Mouse (Mus musculus) brain, embryonic 14.5 days (tissue): ENCODE results near the gene Pkn1. TPM values are rescaled to one million over a fixed set of nuclear protein-coding genes. Genes with fewer than 3 reads are reported as not detected.

Source experiments
- DNase-seq: peaks from one replicate; pipeline ENCODE4 v3.0.0-alpha.2; 2011; ENCODE audit warnings: low read depth
- CTCF ChIP-seq: fragments of 200-500 bp; IDR thresholded peaks from 2 replicates; pipeline ENCODE4 v1.5.1; 2012; ENCODE audit warnings: inconsistent platforms, mild to moderate bottlenecking, moderate library complexity, borderline replicate concordance; ENCODE audit not compliant: insufficient read depth, insufficient read length; ENCODE audit errors: extremely low read depth
- POLR2A ChIP-seq: fragments of 200-500 bp; IDR thresholded peaks from 2 replicates; pipeline ENCODE4 v1.6.1; 2012; ENCODE audit warnings: mild to moderate bottlenecking, inconsistent platforms, borderline replicate concordance; ENCODE audit not compliant: poor library complexity, insufficient read depth, insufficient read length, severe bottlenecking; ENCODE audit errors: extremely low read depth
- polyA plus RNA-seq: library from polyadenylated mRNA; depleted of rRNA; stranded (reverse); fragments of >200 nt; gene quantifications from 2 replicates; pipeline ENCODE4 v1.2.3, GENCODE M21; 2012

Pkn1 gene
- polyA plus RNA-seq, 1 experiment: 74.6 TPM

DNA sequence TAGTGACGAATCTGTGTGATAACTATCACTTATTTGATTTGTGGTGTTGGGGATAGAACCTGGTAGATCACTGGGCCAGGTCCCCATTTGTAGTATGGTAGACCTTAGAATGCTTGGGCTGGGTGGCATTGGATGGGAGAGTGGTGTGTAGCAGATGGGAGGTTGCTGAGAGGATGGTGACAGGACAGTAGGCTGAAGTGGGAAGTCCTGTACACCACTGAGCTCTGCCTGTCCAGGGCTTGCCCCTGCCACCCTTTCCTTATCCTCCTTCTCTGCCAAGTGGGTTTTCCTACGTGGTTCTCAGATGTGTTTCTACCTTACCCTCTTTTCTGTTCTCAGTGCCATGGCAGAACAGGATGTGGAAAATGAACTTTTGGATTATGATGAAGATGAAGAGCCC lies 20.1 kb upstream of the Pkn1 start:
- TF ChIP-seq CTCF (no peak), POLR2A (no peak)
- DNase-seq: no peak

DNA sequence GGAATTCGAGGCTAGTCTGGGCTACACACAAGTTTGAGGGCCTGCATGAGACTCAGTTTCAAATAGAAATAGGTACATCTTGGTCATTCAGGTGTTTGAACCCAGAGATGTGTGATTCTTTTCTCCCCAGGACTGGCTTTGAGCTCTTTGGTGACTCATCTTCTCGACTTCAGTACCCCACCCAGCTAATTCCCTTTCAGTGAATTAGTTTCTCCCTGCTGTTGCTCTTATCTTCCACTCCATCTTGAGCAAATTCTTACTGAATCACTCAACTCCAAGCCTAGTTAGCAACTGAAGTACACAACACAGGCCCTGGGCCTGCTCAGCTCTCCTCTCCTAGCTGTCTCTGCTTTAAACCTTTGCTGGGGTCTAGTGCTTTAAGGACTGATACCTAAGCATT lies 17.6 kb upstream of the Pkn1 start:
- TF ChIP-seq CTCF (no peak), POLR2A (no peak)
- DNase-seq: no peak

DNA sequence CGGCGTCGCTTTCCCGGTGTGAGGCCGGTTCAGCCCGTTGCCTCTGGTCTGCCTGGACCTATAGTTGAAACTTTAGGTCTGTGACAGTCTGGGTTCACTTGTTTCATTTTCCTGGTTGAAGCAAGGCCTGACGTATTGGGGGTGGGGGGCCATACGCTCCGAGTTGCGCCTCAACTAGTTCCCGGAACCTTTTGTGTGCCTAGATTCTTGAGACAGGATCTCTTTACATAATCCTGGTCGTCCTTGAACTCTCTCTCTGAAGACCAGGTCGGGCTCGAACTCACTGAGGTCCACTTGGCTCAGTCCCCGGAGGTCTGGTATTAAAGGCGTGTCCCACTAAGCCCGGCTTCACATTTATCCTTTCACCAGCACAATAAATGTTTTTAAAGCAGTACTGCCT lies 16.8 kb upstream of the Pkn1 start:
- no peak for DNase-seq
- no peak for TF ChIP-seq POLR2A
- no peak for TF ChIP-seq CTCF

DNA sequence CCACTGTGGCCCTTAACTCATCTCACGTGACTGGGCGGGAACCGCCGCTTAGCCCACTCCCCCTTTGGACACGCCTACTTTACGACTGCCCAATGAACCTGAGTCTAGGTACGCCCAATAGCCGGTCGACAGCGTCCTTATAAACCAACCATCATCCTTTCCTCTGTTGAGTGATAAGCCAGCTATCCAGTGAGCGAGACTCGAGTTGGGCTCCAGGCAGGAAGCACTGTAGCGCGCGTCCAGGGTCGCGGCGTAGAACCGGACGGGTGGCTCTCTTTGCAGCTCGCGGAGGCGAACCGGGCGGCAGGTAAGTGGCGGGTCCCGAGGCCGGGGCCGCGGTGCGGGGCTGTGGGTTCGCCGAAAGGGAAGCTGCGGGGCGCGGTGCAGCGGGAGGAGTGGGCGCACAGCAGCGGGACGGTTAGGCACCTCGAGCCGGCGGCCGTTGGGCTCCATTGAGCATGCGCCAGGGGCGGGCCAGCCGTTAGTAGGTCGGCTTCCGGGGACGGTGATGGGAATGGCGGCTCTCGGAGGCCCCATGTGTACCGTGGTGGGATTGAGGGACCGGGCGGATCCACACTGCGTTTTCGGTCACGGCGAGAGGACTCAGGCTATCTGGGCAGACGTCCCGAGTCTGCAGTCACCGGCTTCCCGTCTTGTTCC lies 16.2 kb upstream of the Pkn1 start, which contains the start of gene Ddx39:
Ddx39 (plus strand) TSS at position 147 of the 660 bp plus-strand sequence.
- DNase-seq: peak; percentile 99
- TF ChIP-seq POLR2A (peak; percentile 68), CTCF (no peak)

DNA sequence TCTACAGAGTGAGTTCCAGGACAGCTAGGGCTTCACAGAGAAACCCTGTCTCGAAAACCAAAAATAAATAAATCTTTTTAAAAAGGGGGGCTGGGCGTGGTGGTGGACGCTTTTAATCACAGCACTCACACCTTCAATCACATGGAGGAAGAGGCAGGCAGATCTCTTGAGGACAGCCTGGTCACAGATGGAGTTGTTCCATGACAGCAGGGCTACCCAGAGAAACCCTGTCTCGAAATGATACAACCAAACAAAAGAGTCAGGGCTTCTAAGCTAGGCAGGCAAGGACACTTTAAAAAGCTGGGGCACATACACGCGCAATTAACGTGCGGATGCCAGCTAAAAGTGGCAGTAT lies 15.7 kb upstream of the Pkn1 start:
- DNase-seq: no peak
- TF ChIP-seq CTCF (no peak), POLR2A (no peak)

DNA sequence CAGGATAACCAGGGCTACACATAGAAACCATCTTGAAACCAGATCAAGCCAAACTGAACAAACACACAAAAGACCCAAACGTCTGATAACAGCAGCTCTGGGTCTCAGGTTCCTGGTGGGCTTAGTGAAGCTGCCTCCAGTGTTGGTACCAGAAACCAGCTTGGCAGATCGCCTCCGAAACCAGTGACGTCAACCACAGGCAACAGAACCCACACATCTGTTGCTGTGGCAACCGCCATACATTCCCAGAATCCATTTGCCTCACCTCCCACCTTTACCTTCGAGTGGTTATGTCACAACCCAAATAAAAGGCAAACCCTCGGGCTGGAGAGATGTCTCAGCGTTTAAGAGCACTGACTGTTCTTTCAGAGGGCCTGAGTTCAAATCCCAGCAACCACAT lies 8.6 kb upstream of the Pkn1 start:
- no peak for TF ChIP-seq POLR2A
- no peak for TF ChIP-seq CTCF
- DNase-seq: no peak

DNA sequence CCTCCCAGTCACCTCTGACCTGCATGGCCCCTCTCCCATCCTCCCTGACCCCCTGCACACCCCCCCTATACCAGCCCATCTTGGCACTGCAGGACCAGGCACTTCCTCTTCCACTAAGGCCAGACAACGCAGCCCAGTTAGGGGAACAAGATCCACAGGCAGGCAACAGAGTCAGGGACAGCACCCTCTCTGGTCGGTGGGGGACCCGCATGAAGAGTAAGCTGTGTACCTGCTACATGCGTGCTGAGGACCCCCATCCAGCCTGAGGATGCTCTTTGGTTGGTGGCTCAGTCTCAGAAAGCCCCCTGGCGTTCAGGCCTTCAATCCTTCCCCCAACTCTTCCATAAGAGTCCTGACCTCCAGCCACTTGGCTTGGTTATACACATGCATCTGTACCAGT lies 7.4 kb upstream of the Pkn1 start:
- no peak for DNase-seq
- TF ChIP-seq POLR2A (no peak), CTCF (no peak)

DNA sequence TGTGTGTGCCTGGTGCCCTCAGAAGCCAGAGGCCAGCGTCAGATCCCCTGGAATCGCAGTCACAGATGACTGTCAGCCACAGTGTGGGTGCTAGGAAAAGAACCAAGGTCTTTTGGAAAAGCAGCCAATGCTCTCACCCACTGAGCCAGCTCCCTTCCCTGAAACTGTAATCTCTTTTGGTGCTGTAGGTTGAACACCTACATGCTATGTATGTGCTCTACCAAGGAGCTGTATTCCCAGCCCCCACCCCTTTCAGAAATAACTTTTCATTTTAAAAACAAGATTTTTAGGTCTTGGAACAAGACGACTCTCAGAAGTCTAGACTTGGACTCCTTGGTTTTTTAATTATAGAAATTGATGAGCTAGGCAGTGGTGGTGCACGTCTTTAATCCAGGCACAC lies 4.4 kb upstream of the Pkn1 start:
- TF ChIP-seq CTCF: no peak
- TF ChIP-seq POLR2A: no peak
- DNase-seq: no peak

DNA sequence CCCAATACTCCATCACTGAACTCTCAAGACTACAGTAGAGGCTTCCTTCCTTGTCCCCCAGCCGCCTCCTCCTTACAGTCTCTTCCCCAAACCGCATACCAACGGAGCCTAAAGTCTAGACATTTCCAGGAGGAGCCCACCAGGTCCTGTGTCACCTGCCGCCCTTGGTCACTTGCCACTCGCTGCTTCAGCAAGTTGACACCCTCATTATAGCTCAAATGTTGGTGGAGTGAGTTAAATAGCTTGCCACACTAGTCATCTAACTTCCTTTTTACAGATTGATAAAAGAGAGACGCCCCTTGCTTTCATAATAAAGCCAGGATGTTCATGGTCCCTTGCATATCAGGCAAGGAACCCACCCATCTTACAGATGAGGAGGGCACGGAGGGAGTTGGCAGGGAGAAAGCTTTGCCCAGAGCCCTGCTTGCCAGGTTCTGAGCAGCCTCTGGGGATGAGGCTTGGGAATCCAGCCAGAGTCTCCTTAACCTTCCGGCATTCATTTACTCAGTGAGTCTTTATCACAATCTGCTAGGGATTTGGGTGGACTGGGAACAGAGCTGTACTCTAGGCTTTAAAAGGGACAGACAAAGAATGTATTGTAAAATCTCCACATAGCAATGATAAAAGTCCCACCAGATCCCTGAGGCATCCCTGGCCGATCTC lies 1.6 kb upstream of the Pkn1 start:
- no peak for TF ChIP-seq POLR2A
- TF ChIP-seq CTCF: no peak
- peak; percentile 34 for DNase-seq

DNA sequence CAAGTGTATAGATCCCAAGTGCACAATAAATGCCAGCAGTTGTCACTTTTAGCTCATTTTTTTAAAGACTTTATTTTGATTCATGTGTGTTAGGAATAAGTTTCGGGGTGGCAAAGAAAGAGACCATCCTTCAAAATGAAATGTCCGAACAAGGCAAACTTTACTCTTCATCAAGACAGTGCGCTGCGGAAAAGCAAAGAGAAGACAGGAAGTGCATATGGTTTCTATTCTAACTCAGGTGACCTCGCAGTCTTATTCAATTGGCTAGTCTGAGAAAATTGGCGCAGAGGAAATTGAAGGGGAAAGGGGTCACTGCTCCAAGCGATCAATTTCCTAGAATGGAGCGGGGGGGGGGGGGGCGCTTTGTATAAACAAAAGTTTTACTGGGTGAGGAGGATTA lies 587 bp upstream of the Pkn1 start:
- DNase-seq: no peak
- TF ChIP-seq CTCF (no peak), POLR2A (no peak)

DNA sequence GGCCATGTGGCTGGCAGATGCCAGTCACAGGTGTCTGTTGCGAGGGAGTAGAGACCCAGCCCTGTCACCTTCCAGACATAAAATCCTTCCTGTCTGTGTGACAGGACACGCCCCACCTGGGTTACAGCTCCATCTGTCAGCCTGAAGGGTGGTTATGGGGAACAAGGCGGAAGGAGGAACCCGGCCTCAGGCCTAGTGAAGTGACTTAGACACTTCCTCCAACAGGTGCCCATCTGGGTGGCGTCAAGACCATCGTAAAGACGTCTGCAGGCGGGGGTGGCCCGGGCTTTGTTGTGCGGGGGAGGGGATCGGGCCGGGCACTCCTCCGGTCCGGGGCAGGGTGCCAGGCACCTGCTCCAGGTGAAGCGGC lies 703 bp downstream of the Pkn1 start:
- DNase-seq: peak; percentile 49

DNA sequence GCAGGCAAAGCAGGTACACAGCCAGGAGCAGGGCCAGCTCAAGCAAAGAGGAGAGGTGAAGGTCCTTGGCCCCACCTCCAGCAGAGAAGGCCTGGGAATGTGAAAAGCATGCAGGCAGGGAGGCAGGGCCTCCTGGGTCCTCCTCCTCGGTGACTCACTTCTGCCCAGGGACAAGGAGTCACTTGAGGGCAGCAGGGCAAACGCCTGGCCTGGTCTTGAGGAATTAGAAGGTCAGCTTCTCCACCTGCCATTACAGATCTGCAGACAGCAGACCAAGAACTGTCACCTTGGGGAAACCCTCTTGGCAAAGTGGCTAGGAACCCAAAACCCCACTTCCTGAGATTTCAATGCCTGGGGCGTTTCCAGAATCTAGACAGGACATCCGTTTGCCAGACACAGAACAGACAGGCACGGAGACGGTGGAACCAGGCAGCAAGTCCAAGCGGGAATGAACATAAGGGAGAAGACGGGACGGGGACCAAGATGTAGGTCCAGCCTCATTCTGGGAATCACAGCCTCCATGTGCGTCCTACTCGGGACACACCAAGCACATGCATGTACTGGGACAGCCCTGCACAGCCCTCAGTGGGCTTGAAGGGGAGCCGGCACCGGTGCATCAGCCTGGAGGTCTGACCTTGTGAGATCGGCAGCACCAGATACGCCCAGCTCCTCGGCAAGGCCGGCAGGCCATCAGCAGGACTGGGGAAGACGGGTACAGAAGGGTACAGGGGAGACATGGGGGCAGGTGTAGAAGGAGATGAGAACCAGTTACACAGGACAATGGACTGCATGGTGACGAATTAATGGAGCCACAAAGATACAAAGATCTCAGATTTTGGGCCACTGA lies 1.4 kb downstream of the Pkn1 start:
- DNase-seq: peak; percentile 11
- no peak for TF ChIP-seq POLR2A
- TF ChIP-seq CTCF: no peak

More for the DNA sequence above, 703 bp downstream of the Pkn1 start:
- TF ChIP-seq CTCF (no peak), POLR2A (no peak)

DNA sequence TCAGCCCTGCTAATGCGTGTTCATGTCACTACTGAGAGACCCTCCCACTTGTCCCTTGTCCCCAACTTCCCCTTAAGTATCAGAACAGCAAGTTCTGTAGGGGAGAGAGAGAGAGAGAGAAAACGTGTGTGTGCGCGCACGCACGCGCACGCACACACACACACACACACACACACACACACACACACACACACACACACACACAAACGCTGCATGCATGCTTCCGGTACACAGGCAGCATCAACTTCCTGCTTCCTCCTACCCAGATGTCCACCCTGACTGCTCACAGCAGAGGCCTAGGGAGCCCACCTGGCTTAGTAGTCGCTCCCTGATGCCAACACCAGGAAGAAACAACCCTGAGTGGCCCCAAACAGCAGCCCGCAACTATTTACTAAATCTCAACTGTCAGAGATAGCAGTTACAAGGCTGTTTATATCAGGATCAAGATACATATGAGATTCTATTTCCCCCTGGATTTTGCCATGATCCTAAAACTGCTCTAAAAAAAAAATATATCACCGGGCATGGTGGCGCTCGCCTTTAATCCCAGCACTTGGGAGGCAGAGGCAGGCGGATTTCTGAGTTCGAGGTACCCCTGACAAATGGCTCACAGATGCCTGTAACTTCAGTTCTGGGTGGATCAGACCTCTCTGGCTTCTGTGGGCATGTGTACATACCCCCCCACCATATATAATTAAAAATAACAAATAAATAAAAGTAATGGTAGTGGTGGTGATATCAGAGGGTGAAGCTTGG lies 3.5 kb downstream of the Pkn1 start:
- no peak for DNase-seq
- TF ChIP-seq CTCF: no peak
- no peak for TF ChIP-seq POLR2A
